Comparison of ENCODE assay signal across 9 mouse cellular contexts in the genomic region with DNA sequence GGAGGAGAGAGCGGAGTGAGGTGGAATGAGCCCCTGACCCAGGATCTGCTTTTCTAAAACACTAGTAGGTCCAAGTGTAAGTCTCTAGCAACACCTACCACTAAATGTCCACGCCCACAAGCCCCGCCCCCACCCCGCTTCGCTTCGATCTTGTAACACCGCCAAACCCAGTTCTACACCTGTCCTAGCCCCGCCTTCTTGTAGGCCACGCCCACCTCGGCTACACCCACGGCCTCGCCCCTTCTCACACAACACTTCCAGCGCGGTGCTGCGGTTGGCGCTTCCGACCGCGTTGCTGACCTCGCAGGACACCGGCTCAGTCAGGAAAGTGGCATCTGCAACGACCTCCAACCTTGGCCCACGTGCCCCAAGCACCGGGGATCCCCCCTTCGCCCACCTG. TPM values are rescaled to one million over a fixed set of nuclear protein-coding genes. Genes with fewer than 3 reads are reported as not detected.
DNase-seq lines count a peak whose midpoint lies in the region; ATAC-seq and TF ChIP-seq lines count a peak whose summit lies in the region.
"Had no signal": no experiment of that assay in that cellular context is flagged by ENCODE, and none has a peak within 500 bp of the region (broad histone marks: within the 10 kb centered on the region; RNA-seq: fewer than 3 reads in every experiment).

No protein-coding gene starts in this region.

- WGBS in heart, embryonic 14.5 days = 3% methylated on average over 25 of the region's 25 CpGs
- 1% methylated on average over 25 of the region's 25 CpGs for WGBS in embryonic facial prominence, embryonic 13.5 days
- 2% methylated on average over 25 of the region's 25 CpGs for WGBS in kidney, embryonic 16.5 days

- H3K9ac ChIP-seq in heart, embryonic 14.5 days (ENCODE audit: low read length) = no peak overlapping the region
- H3K9ac ChIP-seq in embryonic facial prominence, embryonic 13.5 days = no peak overlapping the region
- H3K9ac ChIP-seq in kidney, embryonic 16.5 days (replicated peaks; ENCODE audit: low read length) = no peak overlapping the region
- H3K9ac ChIP-seq: limb, embryonic 12.5 days had no signal

- peak overlapping the region in 1 of 2 experiments; percentile 4; a peak in 2 of 4 replicates for H3K4me3 ChIP-seq in heart, embryonic 14.5 days (ENCODE audit: control insufficient read depth in 1 of 2, insufficient read depth in 1 of 2, low read depth in 1 of 2, low read length in 2 of 2)
- H3K4me3 ChIP-seq in embryonic facial prominence, embryonic 13.5 days = peak overlapping the region; percentile 16; the same call in 1 of the 2 replicates
- H3K4me3 ChIP-seq in kidney, embryonic 16.5 days (ENCODE audit: low read length) = peak overlapping the region; percentile 24; the same call in 1 of the 2 replicates
- H3K4me3 ChIP-seq in left cerebral cortex, adult 2 months = no peak overlapping the region
- H3K4me3 ChIP-seq: limb, embryonic 12.5 days had no signal

- no peaks in the 10 kb centered on the region for H3K36me3 ChIP-seq in heart, embryonic 14.5 days (ENCODE audit: control insufficient read depth, insufficient read depth, low read length)
- no peaks in the 10 kb centered on the region for H3K36me3 ChIP-seq in embryonic facial prominence, embryonic 13.5 days
- no peaks in the 10 kb centered on the region for H3K36me3 ChIP-seq in kidney, embryonic 16.5 days (ENCODE audit: insufficient read depth, low read length)
- H3K36me3 ChIP-seq: limb, embryonic 12.5 days had no signal

- peak overlapping the region; percentile 11; the same call in 1 of the 2 replicates for H3K4me2 ChIP-seq in heart, embryonic 14.5 days (ENCODE audit: low read length)
- H3K4me2 ChIP-seq in embryonic facial prominence, embryonic 13.5 days = no peak overlapping the region
- H3K4me2 ChIP-seq in kidney, embryonic 16.5 days (replicated peaks; ENCODE audit: low read depth, low read length) = peak overlapping the region; percentile 44
- H3K4me2 ChIP-seq: limb, embryonic 12.5 days had no signal

- H3K27me3 ChIP-seq in heart, embryonic 14.5 days (ENCODE audit: control insufficient read depth, insufficient read depth, low read length) = peaks cover 68% of the 10 kb centered on the region
- peaks cover 92% of the 10 kb centered on the region for H3K27me3 ChIP-seq in embryonic facial prominence, embryonic 13.5 days
- H3K27me3 ChIP-seq in kidney, embryonic 16.5 days (ENCODE audit: insufficient read depth, low read length) = peaks cover 68% of the 10 kb centered on the region

- no peak for TF ChIP-seq CTCF in left cerebral cortex, adult 2 months (IDR thresholded peaks at IDR 0.05)

- ATAC-seq in heart, embryonic 14.5 days (ENCODE audit: insufficient number of reproducible peaks, insufficient read depth, low FRiP score, low read depth) = no peak
- no peak for ATAC-seq in embryonic facial prominence, embryonic 13.5 days (ENCODE audit: insufficient number of reproducible peaks, insufficient read depth, low FRiP score, low TSS enrichment, low read depth)
- ATAC-seq in kidney, embryonic 16.5 days (ENCODE audit: low FRiP score, low TSS enrichment) = peak; percentile 55; the same call in 1 of the 2 replicates
- ATAC-seq in megakaryocyte progenitor cell, adult 5-6 weeks (replicated peaks; ENCODE audit: poor library complexity) = peak; percentile 81

- intact Hi-C loops in heart, postnatal 14 days (cut with DNase I) = no loop called here
- intact Hi-C loops in left cerebral cortex, adult 2 months (cut with DNase I) = no loop called here

- no peaks in the 10 kb centered on the region for H3K9me3 ChIP-seq in heart, embryonic 14.5 days (ENCODE audit: control insufficient read depth, low read length)
- H3K9me3 ChIP-seq in embryonic facial prominence, embryonic 13.5 days = no peaks in the 10 kb centered on the region
- H3K9me3 ChIP-seq in kidney, embryonic 16.5 days (ENCODE audit: low read length) = no peaks in the 10 kb centered on the region
- H3K9me3 ChIP-seq: limb, embryonic 12.5 days had no signal

- no peak for DNase-seq in heart, postnatal 14 days
- peak; percentile 68 for DNase-seq in yolk sac, embryonic 10.5 days (ENCODE audit: low spot score)
- no peak for DNase-seq in left cerebral cortex, adult 2 months (ENCODE audit: extremely low spot score in 1 of 2, low spot score in 2 of 2)
- DNase-seq in cerebellum, adult 11 months = no peak

- H3K4me1 ChIP-seq in heart, embryonic 14.5 days (ENCODE audit: control insufficient read depth in 2 of 2, insufficient read depth in 2 of 2, low read length in 2 of 2) = peaks cover 0 to 3% of the 10 kb centered on the region in 2 experiments; a peak in 1 of 4 replicates
- peaks cover 23% of the 10 kb centered on the region for H3K4me1 ChIP-seq in embryonic facial prominence, embryonic 13.5 days
- H3K4me1 ChIP-seq in kidney, embryonic 16.5 days (ENCODE audit: insufficient read depth, low read length) = peaks cover 17% of the 10 kb centered on the region; the same call in 1 of the 2 replicates

- no peak overlapping the region for H3K27ac ChIP-seq in heart, embryonic 14.5 days (replicated peaks in 1 of 2; ENCODE audit: control insufficient read depth in 1 of 2, insufficient read depth in 1 of 2, low read depth in 2 of 2, low read length in 2 of 2)
- H3K27ac ChIP-seq in embryonic facial prominence, embryonic 13.5 days = no peak overlapping the region
- no peak overlapping the region for H3K27ac ChIP-seq in kidney, embryonic 16.5 days (ENCODE audit: low read length)
- H3K27ac ChIP-seq in left cerebral cortex, adult 2 months = no peak overlapping the region
- H3K27ac ChIP-seq: limb, embryonic 12.5 days had no signal

RNA-seq across cellular contexts. Expression of a gene that starts 3.7 kb away (rescaled TPM):
- polyA plus RNA-seq in heart, embryonic 14.5 days (2014; fragmentation: Nextera tagmentation; extraction: Ambion mirVana) = 0.05 and 0.26 TPM in 2 replicates
- not detected for total RNA-seq in heart, postnatal 14 days (2021)
- polyA plus RNA-seq in embryonic facial prominence, embryonic 13.5 days (2015; fragmentation: Nextera tagmentation; extraction: Ambion mirVana) = 0.17 and 0.52 TPM in 2 replicates
- polyA plus RNA-seq in kidney, embryonic 16.5 days (2015; fragmentation: Nextera tagmentation; extraction: Ambion mirVana) = 0.78 and 1.1 TPM in 2 replicates
- total RNA-seq in megakaryocyte progenitor cell, adult 5-6 weeks (2015) = not detected in 2 replicates
- total RNA-seq in megakaryocyte progenitor cell, adult 5-6 weeks (2017) = not detected in 2 replicates
- total RNA-seq in left cerebral cortex, adult 2 months (2021) = 10 to 100 TPM; 11.0 to 11.9 TPM

RNA-seq across cellular contexts. Expression of a gene that starts 4.3 kb away (rescaled TPM):
- polyA plus RNA-seq in heart, embryonic 14.5 days (2014; fragmentation: Nextera tagmentation; extraction: Ambion mirVana) = 0.08 and 0.14 TPM in 2 replicates
- total RNA-seq in heart, postnatal 14 days (2021) = not detected
- polyA plus RNA-seq in embryonic facial prominence, embryonic 13.5 days (2015; fragmentation: Nextera tagmentation; extraction: Ambion mirVana) = 0.13 and 0.36 TPM in 2 replicates
- polyA plus RNA-seq in kidney, embryonic 16.5 days (2015; fragmentation: Nextera tagmentation; extraction: Ambion mirVana) = 5.4 and 5.5 TPM in 2 replicates
- total RNA-seq in megakaryocyte progenitor cell, adult 5-6 weeks (2015) = 0.27 TPM in 1 of 2 replicates, not detected in the other
- total RNA-seq in megakaryocyte progenitor cell, adult 5-6 weeks (2017) = 0.58 and 0.95 TPM in 2 replicates
- total RNA-seq in left cerebral cortex, adult 2 months (2021) = 1 to 10 TPM in 1 of 2 experiments, under 1 TPM in 1; 0.79 to 1.1 TPM
- polyA plus RNA-seq: limb, embryonic 12.5 days had no signal

RNA-seq across cellular contexts. Expression of a gene that starts 8.4 kb away (rescaled TPM):
- polyA plus RNA-seq in heart, embryonic 14.5 days (2014; fragmentation: Nextera tagmentation; extraction: Ambion mirVana) = 14.7 and 21.2 TPM in 2 replicates
- total RNA-seq in heart, postnatal 14 days (2021) = 1 to 10 TPM; 4.0 to 4.4 TPM
- polyA plus RNA-seq in embryonic facial prominence, embryonic 13.5 days (2015; fragmentation: Nextera tagmentation; extraction: Ambion mirVana) = 53.4 and 54.1 TPM in 2 replicates
- polyA plus RNA-seq in kidney, embryonic 16.5 days (2015; fragmentation: Nextera tagmentation; extraction: Ambion mirVana) = 27.9 and 31.5 TPM in 2 replicates
- not detected in 2 replicates for total RNA-seq in megakaryocyte progenitor cell, adult 5-6 weeks (2015)
- not detected in 2 replicates for total RNA-seq in megakaryocyte progenitor cell, adult 5-6 weeks (2017)
- 1,000 to 10,000 TPM; 1,205 to 1,260 TPM for total RNA-seq in left cerebral cortex, adult 2 months (2021)

RNA-seq across cellular contexts. Expression of a gene that starts 32.2 kb away (rescaled TPM):
- 1.00 and 1.1 TPM in 2 replicates for polyA plus RNA-seq in heart, embryonic 14.5 days (2014; fragmentation: Nextera tagmentation; extraction: Ambion mirVana)
- under 1 TPM; 0.67 to 0.71 TPM for total RNA-seq in heart, postnatal 14 days (2021)
- 1.8 and 2.5 TPM in 2 replicates for polyA plus RNA-seq in embryonic facial prominence, embryonic 13.5 days (2015; fragmentation: Nextera tagmentation; extraction: Ambion mirVana)
- 1.6 and 2.0 TPM in 2 replicates for polyA plus RNA-seq in kidney, embryonic 16.5 days (2015; fragmentation: Nextera tagmentation; extraction: Ambion mirVana)
- total RNA-seq in megakaryocyte progenitor cell, adult 5-6 weeks (2015) = 14.1 and 24.0 TPM in 2 replicates
- 5.3 and 13.7 TPM in 2 replicates for total RNA-seq in megakaryocyte progenitor cell, adult 5-6 weeks (2017)
- 1 to 10 TPM; 3.9 to 5.1 TPM for total RNA-seq in left cerebral cortex, adult 2 months (2021)

RNA-seq across cellular contexts. Expression of a gene that starts 34.1 kb away (rescaled TPM):
- polyA plus RNA-seq in heart, embryonic 14.5 days (2014; fragmentation: Nextera tagmentation; extraction: Ambion mirVana) = 0.54 and 0.89 TPM in 2 replicates
- total RNA-seq in heart, postnatal 14 days (2021) = 1 to 10 TPM; 1.2 to 1.3 TPM
- polyA plus RNA-seq in embryonic facial prominence, embryonic 13.5 days (2015; fragmentation: Nextera tagmentation; extraction: Ambion mirVana) = 0.72 and 0.91 TPM in 2 replicates
- polyA plus RNA-seq in kidney, embryonic 16.5 days (2015; fragmentation: Nextera tagmentation; extraction: Ambion mirVana) = 0.63 and 0.84 TPM in 2 replicates
- 28.1 and 30.3 TPM in 2 replicates for total RNA-seq in megakaryocyte progenitor cell, adult 5-6 weeks (2015)
- 10.0 and 12.7 TPM in 2 replicates for total RNA-seq in megakaryocyte progenitor cell, adult 5-6 weeks (2017)
- total RNA-seq in left cerebral cortex, adult 2 months (2021) = 1 to 10 TPM in 1 of 2 experiments, not detected in 1; 3.1 TPM
- polyA plus RNA-seq: limb, embryonic 12.5 days had no signal

Comparison
In these comparisons a context has a peak if more than half of its experiments do, and no peak if none do; other contexts are left out.
1. ATAC-seq: peak in kidney, embryonic 16.5 days (single experiment) and megakaryocyte progenitor cell, adult 5-6 weeks (single experiment); none in heart, embryonic 14.5 days (single experiment) and embryonic facial prominence, embryonic 13.5 days (single experiment).
2. RNA of a gene that starts 3.7 kb away (total RNA-seq): 11.0 to 11.9 TPM in left cerebral cortex, adult 2 months; not detected in heart, postnatal 14 days and not detected in megakaryocyte progenitor cell, adult 5-6 weeks; every median in the first group is over 10 times any median in the second.
3. RNA of a gene that starts 8.4 kb away (total RNA-seq): 1,205 to 1,260 TPM in left cerebral cortex, adult 2 months; 4.0 to 4.4 TPM in heart, postnatal 14 days and not detected in megakaryocyte progenitor cell, adult 5-6 weeks; every median in the first group is over 100 times any median in the second.